Mouse (Mus musculus) spleen, adult 2 months (tissue): ENCODE results near the gene S100a2.

Experiments
- CTCF ChIP-seq: fragments of 200-500 bp; IDR thresholded peaks from 2 replicates; pipeline ENCODE4 v1.5.1; 2011; ENCODE audit warnings: mild to moderate bottlenecking, inconsistent platforms; ENCODE audit not compliant: insufficient read depth, insufficient read length, insufficient replicate concordance; ENCODE audit errors: extremely low read depth
- POLR2A ChIP-seq: fragments of 200-500 bp; IDR thresholded peaks from 2 replicates; pipeline ENCODE4 v1.6.1; 2011; ENCODE audit warnings: low read depth, low read length, inconsistent platforms

GRCm38 (mm10) chr3:90586016-90586643 lies 3.9 kb upstream of the S100a2 start:
- TF ChIP-seq POLR2A (no peak), CTCF (no peak)
